Mouse (Mus musculus) G1E (cell line): ENCODE results near the gene B230307C23Rik.

Source experiments
- CTCF ChIP-seq: IDR thresholded peaks from 2 replicates; pipeline ENCODE4 v1.5.1; 2012; ENCODE audit warnings: low read depth, low read length, inconsistent platforms, mixed read lengths
- GATA1 ChIP-seq: IDR thresholded peaks from 2 replicates; pipeline ENCODE4 v1.6.1; 2012; ENCODE audit warnings: borderline replicate concordance, low read length, inconsistent platforms, mixed read lengths
- GATA2 ChIP-seq: IDR thresholded peaks from 2 replicates; pipeline ENCODE4 v1.6.1; 2012; ENCODE audit warnings: low read depth, low read length, inconsistent platforms, borderline replicate concordance
- POLR2AphosphoS5 ChIP-seq: IDR thresholded peaks from 2 replicates; pipeline ENCODE4 v1.6.1; 2012; ENCODE audit warnings: low read depth, low read length, inconsistent platforms; ENCODE audit not compliant: insufficient replicate concordance
- TAL1 ChIP-seq: conservative IDR thresholded peaks from 2 replicates; pipeline ENCODE4 v1.6.1; 2012; ENCODE audit warnings: low read depth, low read length, inconsistent platforms, mixed read lengths

DNA sequence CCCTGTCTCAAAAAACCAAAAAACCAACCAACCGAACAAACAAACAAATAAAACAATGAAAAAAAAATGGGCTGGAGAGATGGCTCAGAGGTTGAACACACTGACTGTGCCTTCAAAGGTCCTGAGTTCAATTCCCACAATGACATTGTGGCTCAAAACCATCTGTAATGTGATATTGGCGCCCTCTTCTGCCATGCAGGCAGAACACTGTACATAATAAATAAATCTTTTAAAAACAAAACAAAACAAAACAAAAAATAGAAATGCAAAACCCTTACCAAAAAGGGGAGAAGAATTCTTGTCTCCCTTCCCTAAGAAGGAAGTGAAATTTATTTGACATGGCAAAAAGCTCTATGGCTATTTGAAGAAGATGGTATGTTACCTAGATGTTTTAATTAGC is 5.6 kb upstream of the B230307C23Rik start:
- TF ChIP-seq CTCF, result no peak
- no peak for TF ChIP-seq GATA1
- no peak for TF ChIP-seq TAL1
- TF ChIP-seq POLR2AphosphoS5, result no peak
- TF ChIP-seq GATA2, result no peak
